Mouse (Mus musculus) liver, postnatal 0 days (tissue): ENCODE measurements around the gene Kat8. TPM values are rescaled to one million over a fixed set of nuclear protein-coding genes. Genes with fewer than 3 reads are reported as not detected.
"Not testable (repeated sequence)": the region's sequence is repeated elsewhere in the genome, so short reads cannot be mapped to it uniquely, and the experiment has no call there.

Experiments
- ATAC-seq: fragments of 200-750 bp; cut with Nextera tagmentation; 2 replicates; pipeline ENCODE4 v1.8.0; 2017; ENCODE audit warnings: mild to moderate bottlenecking, moderate library complexity
- DNase-seq: peaks from one replicate; pipeline ENCODE4 v3.0.0-alpha.2; 2016
- H3K27ac ChIP-seq: fragments of 300-500 bp; sonication (generic); 2 replicates; pipeline ENCODE4 v1.5.1; 2014; ENCODE audit warnings: antibody characterized with exemption, moderate library complexity, mild to moderate bottlenecking, low read depth
- H3K27me3 ChIP-seq: fragments of 300-500 bp; sonication (generic); 2 replicates; pipeline ENCODE4 v1.6.1; 2014; ENCODE audit warnings: low read length, control low read depth, mixed read lengths; ENCODE audit not compliant: insufficient read depth
- H3K36me3 ChIP-seq: fragments of 300-500 bp; sonication (generic); replicated peaks from 2 replicates; pipeline ENCODE4 v1.6.1; 2014; ENCODE audit warnings: mild to moderate bottlenecking, control low read depth, low read length, moderate library complexity, mixed read lengths; ENCODE audit not compliant: insufficient read depth
- H3K4me1 ChIP-seq: fragments of 300-500 bp; sonication (generic); 2 replicates; pipeline ENCODE4 v1.6.1; 2014; ENCODE audit warnings: antibody characterized with exemption, mild to moderate bottlenecking, control low read depth; ENCODE audit not compliant: insufficient read depth
- H3K4me2 ChIP-seq: fragments of 300-500 bp; sonication (generic); 2 replicates; pipeline ENCODE4 v1.6.1; 2014; ENCODE audit warnings: low read depth, mild to moderate bottlenecking, low read length, moderate library complexity, mixed read lengths
- H3K4me3 ChIP-seq: fragments of 300-500 bp; sonication (generic); 2 replicates; pipeline ENCODE4 v1.5.1; 2014; ENCODE audit warnings: low read depth, low read length
- H3K9ac ChIP-seq: fragments of 300-500 bp; sonication (generic); replicated peaks from 2 replicates; pipeline ENCODE4 v1.6.1; 2014; ENCODE audit warnings: mild to moderate bottlenecking, moderate library complexity
- H3K9me3 ChIP-seq: fragments of 300-500 bp; sonication (generic); 2 replicates; pipeline ENCODE4 v1.6.1; 2016; ENCODE audit warnings: mild to moderate bottlenecking, control low read depth, low read length, mixed read lengths
- CTCF ChIP-seq: sonication (generic); IDR thresholded peaks from 2 replicates; pipeline ENCODE4 v1.5.1; 2016; ENCODE audit warnings: antibody characterized with exemption, low read depth
- EP300 ChIP-seq: IDR thresholded peaks from 2 replicates; pipeline ENCODE4 v1.6.1; 2016; ENCODE audit warnings: antibody characterized with exemption, low read depth, mild to moderate bottlenecking
- WGBS: fragments of 180-500 bp; shearing (Covaris S2); extraction: QIAGEN DNeasy Blood & Tissue Kit; methylation state at CpG from one replicate; pipeline ENCODE4 v1.1.7; 2014; ENCODE audit not compliant: insufficient replicate concordance; 5-methylcytosine and 5-hydroxymethylcytosine counted together
- polyA plus RNA-seq: library from polyadenylated mRNA; unstranded; fragments of >200 nt; fragmentation: Nextera tagmentation; extraction: Ambion mirVana; gene quantifications from 2 replicates; pipeline ENCODE4 v1.2.1, GENCODE M21; 2015

Kat8 gene
- polyA plus RNA-seq, 1 experiment from 2014 or later = 13.2 TPM

- peak overlapping the region; percentile 64 for H3K4me3 ChIP-seq
- peaks cover 7% of the 10 kb centered on the region for H3K36me3 ChIP-seq
- peak overlapping the region; percentile 73 for H3K9ac ChIP-seq
- ATAC-seq = peak; percentile 46
- peaks cover 18% of the 10 kb centered on the region for H3K4me1 ChIP-seq
- peak overlapping the region; percentile 90 for H3K4me2 ChIP-seq
- peak; percentile 59 for DNase-seq
- no peaks in the 10 kb centered on the region for H3K9me3 ChIP-seq
- TF ChIP-seq EP300 = no peak
- H3K27ac ChIP-seq = peak overlapping the region; percentile 92
- H3K27me3 ChIP-seq = no peaks in the 10 kb centered on the region
- WGBS = 69% methylated on average over 5 of the region's 5 CpGs
Measured at GRCm38 (mm10) chr7:127894480-127894879, 17.8 kb upstream of the Kat8 start.

DNA sequence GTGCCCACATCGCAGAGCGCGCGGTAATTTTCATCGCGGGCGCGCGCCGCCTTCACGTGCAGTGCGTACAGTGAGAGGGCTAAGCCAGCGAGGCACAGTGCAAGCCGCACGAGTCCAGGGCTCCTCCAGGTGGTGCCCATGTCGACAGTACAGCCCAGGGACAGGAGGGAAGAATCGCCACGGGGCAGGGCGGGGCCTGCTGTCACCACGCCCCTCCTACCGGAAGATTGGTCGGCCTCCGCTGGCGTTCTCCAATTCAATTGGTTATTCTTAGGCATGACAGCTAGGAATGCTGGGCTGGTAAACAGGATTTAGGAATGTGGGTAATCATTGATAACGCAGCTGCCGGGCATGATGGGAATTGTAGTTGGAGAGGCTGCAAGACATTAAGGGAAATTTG is 16.9 kb upstream of the Kat8 start, which contains the start of the genes Gm21974 and Vkorc1:
Gene Gm21974 (minus strand): TSS at position 13 of the 400 bp plus-strand sequence.
Gene Vkorc1 (minus strand): TSS at position 176 of the 400 bp plus-strand sequence.
- Histone ChIP-seq H3K4me3 (peak within 1 kb of the TSS; percentile 64), H3K4me2 (peak within 1 kb of the TSS; percentile 90), H3K9me3 (no peaks in the 10 kb centered on the region), H3K27ac (peak within 1 kb of the TSS; percentile 92), H3K4me1 (peaks cover 28% of the 10 kb centered on the region), H3K27me3 (no peaks in the 10 kb centered on the region), H3K9ac (peak within 1 kb of the TSS; percentile 73), H3K36me3 (peaks cover 4% of the 10 kb centered on the region; the same call in 1 of the 2 replicates)
- ATAC-seq = peak; percentile 91
- peak; percentile 95 for DNase-seq
- TF ChIP-seq EP300 (peak; percentile 23; the same call in 1 of the 2 replicates), CTCF (peak; percentile 68)
- WGBS = 1% methylated on average over 26 of the region's 26 CpGs

DNA sequence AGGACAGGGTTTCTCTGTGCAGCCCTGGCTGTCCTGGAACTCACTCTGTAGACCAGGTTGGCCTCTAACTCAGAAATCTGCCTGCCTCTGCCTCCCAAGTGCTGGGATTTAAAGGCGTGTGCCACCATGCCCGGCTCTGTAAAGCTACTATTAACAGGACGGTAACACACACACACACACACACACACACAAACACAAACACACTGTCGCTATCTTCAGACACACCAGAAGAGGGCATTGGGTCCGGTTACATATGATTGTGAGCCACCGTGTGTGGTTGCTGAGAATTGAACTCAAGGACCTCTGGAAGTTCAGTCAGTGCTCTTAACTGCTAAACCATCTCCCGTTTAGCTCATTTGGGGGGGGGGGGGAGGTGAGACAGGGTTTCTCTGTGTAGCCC is 16.4 kb upstream of the Kat8 start:
- Histone ChIP-seq H3K4me3 (peak overlapping the region; percentile 64), H3K27ac (0 out of 2 replicates have a peak overlapping the region, but pooled peaks have one; percentile 24), H3K4me1 (peaks cover 29% of the 10 kb centered on the region), H3K4me2 (peak overlapping the region; percentile 90)
- 58% methylated on average over 7 of the region's 7 CpGs for WGBS
- ATAC-seq, DNase-seq, H3K27me3 ChIP-seq, H3K9ac ChIP-seq, H3K9me3 ChIP-seq, H3K36me3 ChIP-seq: not testable (repeated sequence)

DNA sequence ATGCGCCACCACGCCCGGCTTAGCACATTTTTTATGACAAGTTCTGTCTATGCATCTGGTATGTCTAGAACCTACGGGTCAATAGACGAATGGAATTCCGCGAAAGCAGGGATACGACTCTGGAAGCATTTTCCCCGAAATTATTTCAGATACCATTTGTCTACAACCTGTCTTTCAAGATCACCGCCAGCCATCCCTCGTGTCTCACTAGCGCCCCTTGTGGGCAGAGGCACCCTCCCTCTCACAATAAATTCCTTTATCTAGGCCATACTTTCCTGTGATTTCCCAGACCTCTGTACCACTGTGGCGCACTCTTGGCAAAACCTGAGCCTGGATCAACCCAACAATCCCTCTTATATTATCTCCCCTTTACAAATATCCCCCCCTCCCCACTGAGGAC is 15.9 kb upstream of the Kat8 start:
- ATAC-seq (no peak), DNase-seq (peak; percentile 80)
- Histone ChIP-seq H3K9me3 (no peaks in the 10 kb centered on the region), H3K4me1 (peaks cover 29% of the 10 kb centered on the region), H3K27me3 (no peaks in the 10 kb centered on the region), H3K9ac (no peak overlapping the region), H3K4me3 (no peak overlapping the region), H3K4me2 (0 out of 2 replicates have a peak overlapping the region, but pooled peaks have one; percentile 90), H3K27ac (no peak overlapping the region), H3K36me3 (peaks cover 4% of the 10 kb centered on the region; the same call in 1 of the 2 replicates)
- TF ChIP-seq CTCF (peak; percentile 88), EP300 (no peak)
- WGBS = 57% methylated on average over 13 of the region's 13 CpGs

DNA sequence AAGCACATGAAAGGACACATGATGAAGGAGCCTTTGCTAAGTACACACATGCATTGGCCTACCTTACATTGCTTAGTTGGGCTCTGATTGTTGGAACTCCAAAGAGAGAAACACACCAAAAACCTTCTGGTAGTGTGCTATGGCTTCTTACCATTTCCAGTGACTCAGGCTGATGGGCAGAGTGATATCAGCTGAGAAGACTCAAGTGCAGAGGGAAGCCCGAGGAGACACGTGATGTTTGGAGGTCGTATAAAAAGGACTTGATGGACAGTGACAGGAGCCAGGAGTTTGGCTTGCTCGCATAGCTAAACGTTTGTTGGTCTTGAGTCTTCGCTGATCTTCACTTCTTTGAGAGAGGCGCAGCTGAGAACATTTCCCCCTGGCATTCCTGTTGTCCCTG is 14.8 kb upstream of the Kat8 start:
- H3K9ac ChIP-seq = no peak overlapping the region
- no peak overlapping the region for H3K4me3 ChIP-seq
- TF ChIP-seq CTCF (no peak), EP300 (no peak)
- H3K9me3 ChIP-seq = no peaks in the 10 kb centered on the region
- no peak for ATAC-seq
- H3K27me3 ChIP-seq = no peaks in the 10 kb centered on the region
- no peak for DNase-seq
- no peak overlapping the region for H3K4me2 ChIP-seq
- peaks cover 29% of the 10 kb centered on the region for H3K4me1 ChIP-seq
- H3K36me3 ChIP-seq = peaks cover 3% of the 10 kb centered on the region; the same call in 1 of the 2 replicates
- H3K27ac ChIP-seq = no peak overlapping the region
- WGBS = 82% methylated on average over 7 of the region's 7 CpGs

- no peaks in the 10 kb centered on the region for H3K27me3 ChIP-seq
- H3K36me3 ChIP-seq = no peaks in the 10 kb centered on the region
- TF ChIP-seq EP300 (no peak), CTCF (no peak)
- H3K4me3 ChIP-seq = no peak overlapping the region
- H3K9me3 ChIP-seq = no peaks in the 10 kb centered on the region
- ATAC-seq (no peak), DNase-seq (peak; percentile 49)
- WGBS = 35% methylated on average over 10 of the region's 10 CpGs
- peaks cover 29% of the 10 kb centered on the region for H3K4me1 ChIP-seq
- H3K9ac ChIP-seq = no peak overlapping the region
- peak overlapping the region; percentile 37; the same call in 1 of the 2 replicates for H3K27ac ChIP-seq
- peak overlapping the region; percentile 22; the same call in 1 of the 2 replicates for H3K4me2 ChIP-seq
Measured at GRCm38 (mm10) chr7:127898179-127898956, 13.9 kb upstream of the Kat8 start.
